Mouse (Mus musculus): ENCODE measurements around the gene Ttyh1.

DNA sequence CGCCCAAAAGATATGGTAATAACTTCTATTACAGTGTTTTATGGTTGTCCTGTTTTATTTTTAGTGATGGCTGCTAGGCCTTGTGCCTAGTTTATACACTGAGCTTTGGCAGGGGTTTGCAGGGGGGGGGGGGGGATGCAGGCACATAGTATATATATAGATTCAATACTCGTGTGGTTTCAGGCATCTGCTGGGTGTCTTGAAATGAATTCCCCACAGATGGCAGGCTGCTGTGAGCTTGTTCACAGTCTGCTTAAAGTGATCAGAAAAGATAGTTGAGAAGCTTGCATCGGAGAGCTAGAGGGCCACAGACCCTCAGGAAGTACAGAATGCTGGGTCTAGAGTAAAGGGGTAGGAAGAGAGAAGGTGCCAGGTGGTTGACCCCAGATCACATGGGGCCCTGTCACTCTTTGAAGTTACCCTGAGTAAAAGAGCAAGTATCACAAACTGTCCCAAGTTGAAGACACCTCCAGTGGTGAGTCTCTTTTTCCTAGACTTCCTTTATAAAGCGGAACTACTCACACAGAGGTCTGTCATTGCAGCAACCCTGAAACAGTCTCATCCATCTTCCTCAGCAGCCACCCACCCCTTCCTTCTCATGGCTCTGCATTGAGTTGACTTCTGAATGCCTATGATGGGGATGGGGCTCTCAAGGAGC lies 31.8 kb upstream of the Ttyh1 start:
- no peak for TF ChIP-seq CTCF (IDR thresholded peaks at IDR 0.05; ENCODE audit: low read depth)
- TF ChIP-seq EP300 (IDR thresholded peaks at IDR 0.05; ENCODE audit: low read depth): no peak

Measured in liver, embryonic 14.5 days (tissue).